Mouse (Mus musculus) limb, embryonic 14.5 days (tissue): Measurements from ENCODE around the gene Hmmr. TPM values are rescaled to one million over a fixed set of nuclear protein-coding genes. Genes with fewer than 3 reads are reported as not detected.

ENCODE experiments used
- ATAC-seq: fragments of 200-750 bp; cut with Nextera tagmentation; 2 replicates; pipeline ENCODE4 v1.8.0; 2017; ENCODE audit warnings: low read depth, moderate number of reproducible peaks, moderate TSS enrichment; ENCODE audit not compliant: low FRiP score
- DNase-seq: peaks from one replicate; pipeline ENCODE4 v3.0.0-alpha.2; 2015; ENCODE audit warnings: low spot score
- H3K27ac ChIP-seq: fragments of 300-500 bp; sonication (generic); replicated peaks from 2 replicates; pipeline ENCODE4 v1.5.1; 2014; ENCODE audit warnings: low read depth, mild to moderate bottlenecking, low read length, moderate library complexity, mixed read lengths
- H3K27me3 ChIP-seq: fragments of 300-500 bp; sonication (generic); 2 replicates; pipeline ENCODE4 v1.6.1; 2014; ENCODE audit warnings: low read length, mixed read lengths; ENCODE audit not compliant: control insufficient read depth, insufficient read depth
- H3K36me3 ChIP-seq: fragments of 300-500 bp; sonication (generic); 2 replicates; pipeline ENCODE4 v1.6.1; 2014; ENCODE audit warnings: mild to moderate bottlenecking, low read length, moderate library complexity, mixed read lengths; ENCODE audit not compliant: control insufficient read depth, insufficient read depth
- H3K4me1 ChIP-seq: fragments of 300-500 bp; sonication (generic); 2 replicates; pipeline ENCODE4 v1.6.1; 2014; ENCODE audit warnings: antibody characterized with exemption, low read length, mixed read lengths; ENCODE audit not compliant: control insufficient read depth, insufficient read depth
- H3K4me2 ChIP-seq: fragments of 300-500 bp; sonication (generic); replicated peaks from 2 replicates; pipeline ENCODE4 v1.6.1; 2014; ENCODE audit warnings: low read depth, mild to moderate bottlenecking, low read length, moderate library complexity; ENCODE audit not compliant: severe bottlenecking
- H3K4me3 ChIP-seq: fragments of 300-500 bp; sonication (generic); replicated peaks from 2 replicates; pipeline ENCODE4 v1.5.1; 2014; ENCODE audit warnings: low read length
- H3K9ac ChIP-seq: fragments of 300-500 bp; sonication (generic); 2 replicates; pipeline ENCODE4 v1.6.1; 2014; ENCODE audit warnings: mild to moderate bottlenecking, low read depth, low read length, moderate library complexity; ENCODE audit not compliant: severe bottlenecking
- H3K9me3 ChIP-seq: fragments of 300-500 bp; sonication (generic); 2 replicates; pipeline ENCODE4 v1.6.1; 2016; ENCODE audit warnings: low read length; ENCODE audit not compliant: control insufficient read depth
- POLR2A ChIP-seq: fragments of 200-500 bp; IDR thresholded peaks from 2 replicates; pipeline ENCODE4 v1.8.0; 2012; ENCODE audit warnings: inconsistent platforms, mild to moderate bottlenecking, moderate library complexity, borderline replicate concordance; ENCODE audit not compliant: insufficient read depth, insufficient read length; ENCODE audit errors: extremely low read depth
- WGBS: fragments of 180-500 bp; shearing (Covaris S2); extraction: QIAGEN DNeasy Blood & Tissue Kit; methylation state at CpG from one replicate; pipeline ENCODE4 v1.1.7; 2014; 5-methylcytosine and 5-hydroxymethylcytosine counted together
- polyA plus RNA-seq, 2 experiments: library from polyadenylated mRNA; depleted of rRNA in 1 of 2; stranded (reverse) in 1 of 2; unstranded in 1 of 2; fragments of >200 nt; fragmentation: Nextera tagmentation in 1 of 2; extraction: Ambion mirVana in 1 of 2; gene quantifications; 2 replicates each; pipeline versions ENCODE4 v1.2.1 to v1.2.3; 2012 to 2014

Hmmr gene
- polyA plus RNA-seq, 2 experiments = 26.4 to 34.0 TPM

DNA sequence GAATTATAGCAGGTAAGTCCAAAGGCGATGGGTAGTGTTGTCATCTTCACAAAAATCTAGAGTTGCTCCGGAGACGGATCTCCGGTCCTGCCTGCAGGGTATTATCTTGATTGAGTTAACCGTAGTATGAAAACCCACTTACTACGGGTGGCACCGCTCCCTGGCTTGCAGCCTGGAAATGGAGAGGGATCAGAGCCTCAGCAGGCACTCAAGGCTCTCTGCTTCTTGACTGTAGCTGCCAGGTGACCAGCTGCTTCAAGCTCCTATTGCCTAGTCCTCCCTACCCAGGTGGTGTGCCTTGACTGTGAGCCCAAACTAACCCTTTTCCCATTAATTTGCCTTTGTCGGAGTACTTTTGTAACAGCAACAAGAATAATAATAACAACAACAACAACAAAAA, 26.7 kb upstream of the Hmmr start:
- H3K4me2 ChIP-seq = no peak overlapping the region
- H3K9me3 ChIP-seq = no peaks in the 10 kb centered on the region
- no peak for TF ChIP-seq POLR2A
- no peaks in the 10 kb centered on the region for H3K36me3 ChIP-seq
- DNase-seq (no peak), ATAC-seq (no peak)
- WGBS = 74% methylated on average over 8 of the region's 8 CpGs
- H3K27ac ChIP-seq = no peak overlapping the region
- H3K27me3 ChIP-seq = no peaks in the 10 kb centered on the region
- H3K9ac ChIP-seq = no peak overlapping the region
- no peak overlapping the region for H3K4me3 ChIP-seq
- H3K4me1 ChIP-seq = 0 out of 2 replicates have a peak, but pooled peaks cover 4% of the 10 kb centered on the region

DNA sequence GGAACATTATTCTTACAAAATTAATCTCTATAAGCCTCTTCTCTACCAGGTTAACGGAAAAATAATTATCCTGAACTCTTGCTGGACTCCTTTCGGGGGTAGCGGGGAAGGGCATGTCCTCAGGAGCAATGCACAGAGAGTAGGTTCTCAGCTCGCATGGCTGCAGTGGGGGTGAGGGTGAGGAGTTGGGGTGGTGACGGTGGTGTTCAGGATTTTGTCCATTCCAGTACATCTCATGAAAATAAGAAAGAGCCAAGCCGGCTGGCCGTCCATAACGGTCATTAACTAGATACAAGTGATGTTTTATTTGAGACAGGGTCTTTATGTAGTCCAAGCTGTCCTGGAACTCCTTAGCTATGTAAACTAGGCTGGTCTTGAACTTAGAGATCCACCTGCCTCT, 22.7 kb upstream of the Hmmr start:
- no peak for TF ChIP-seq POLR2A
- Histone ChIP-seq H3K9ac (no peak overlapping the region), H3K4me2 (no peak overlapping the region), H3K36me3 (peaks cover 9% of the 10 kb centered on the region), H3K27me3 (no peaks in the 10 kb centered on the region), H3K4me3 (no peak overlapping the region), H3K4me1 (peaks cover 16% of the 10 kb centered on the region), H3K27ac (no peak overlapping the region), H3K9me3 (no peaks in the 10 kb centered on the region)
- DNase-seq = no peak
- no peak for ATAC-seq
- whole genome bisulfite sequencing = 87% methylated on average over 8 of the region's 8 CpGs

DNA sequence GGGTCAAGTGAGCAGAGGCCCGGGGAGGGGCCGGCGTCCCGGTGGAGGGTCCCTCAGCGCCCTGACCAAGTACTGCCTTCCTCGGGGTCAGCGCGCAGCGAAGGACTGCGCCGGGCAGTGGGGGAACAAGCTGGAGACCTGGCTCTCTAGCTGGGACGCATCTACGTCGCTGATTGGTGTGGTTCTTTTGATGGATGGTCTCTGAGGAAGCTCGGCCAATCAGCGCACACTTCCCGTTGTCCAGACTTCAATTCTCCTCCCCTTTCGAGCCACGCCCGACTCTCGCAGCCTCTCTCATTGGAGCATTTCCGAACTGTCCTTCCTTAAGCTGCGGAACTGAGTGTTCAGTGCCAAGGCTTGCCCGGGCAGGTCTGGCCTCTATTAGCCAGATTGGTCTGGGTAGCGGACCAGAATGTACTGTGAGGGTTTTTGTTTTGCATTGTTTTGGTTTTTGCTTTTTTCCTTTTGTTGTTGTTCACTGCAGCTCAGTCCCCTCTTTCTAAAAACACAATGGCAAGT, 21.9 kb upstream of the Hmmr start, which contains the start of gene Ccng1:
TSS of gene Ccng1 (minus strand) at position 203 of the 519 bp plus-strand sequence.
- peak within 1 kb of the TSS; percentile 69 for H3K4me3 ChIP-seq
- H3K4me1 ChIP-seq = peaks cover 16% of the 10 kb centered on the region
- under 1% methylated on average over 25 of the region's 25 CpGs for WGBS
- no peaks in the 10 kb centered on the region for H3K9me3 ChIP-seq
- H3K9ac ChIP-seq = peak within 1 kb of the TSS; percentile 77
- H3K27ac ChIP-seq = peak within 1 kb of the TSS; percentile 26
- H3K27me3 ChIP-seq = no peaks in the 10 kb centered on the region
- DNase-seq (peak; percentile 95), ATAC-seq (peak; percentile 99)
- peak within 1 kb of the TSS; percentile 73 for H3K4me2 ChIP-seq
- peak; percentile 84; the same call in 1 of the 2 replicates for TF ChIP-seq POLR2A
- H3K36me3 ChIP-seq = peaks cover 11% of the 10 kb centered on the region

GRCm38 (mm10) chr11:40754664-40755107, 21.5 kb upstream of the Hmmr start:
- TF ChIP-seq POLR2A = no peak

DNA sequence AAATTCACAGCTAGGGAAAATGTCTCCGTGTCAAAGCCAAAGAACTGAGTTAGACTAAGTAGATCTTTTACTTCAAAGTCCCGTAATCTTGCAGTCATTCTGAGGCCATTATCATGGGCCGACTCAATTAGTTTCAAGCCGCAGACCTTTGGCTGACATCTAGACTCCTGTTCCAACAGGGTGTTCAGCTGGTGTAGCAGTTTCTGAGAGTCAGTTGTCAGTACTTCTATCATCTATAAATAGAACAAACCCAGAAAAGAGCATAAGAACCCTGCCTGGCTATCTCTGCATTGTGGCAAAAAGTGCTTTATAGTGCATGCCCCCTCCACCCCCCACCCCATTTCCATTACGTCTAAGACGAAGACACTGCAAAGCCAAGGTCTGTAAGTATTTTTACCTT, 20.6 kb upstream of the Hmmr start:
- peaks cover 16% of the 10 kb centered on the region for H3K4me1 ChIP-seq
- H3K36me3 ChIP-seq = peaks cover 17% of the 10 kb centered on the region
- 61% methylated on average over 6 of the region's 6 CpGs for WGBS
- no peaks in the 10 kb centered on the region for H3K9me3 ChIP-seq
- H3K27ac ChIP-seq = no peak overlapping the region
- H3K9ac ChIP-seq = no peak overlapping the region
- no peaks in the 10 kb centered on the region for H3K27me3 ChIP-seq
- peak overlapping the region; percentile 73 for H3K4me2 ChIP-seq
- peak overlapping the region; percentile 69; the same call in 1 of the 2 replicates for H3K4me3 ChIP-seq
- no peak for TF ChIP-seq POLR2A
- no peak for DNase-seq
- no peak for ATAC-seq

More at GRCm38 (mm10) chr11:40754664-40755107, 21.5 kb upstream of the Hmmr start:
- peak; percentile 75; the same call in 1 of the 2 replicates for ATAC-seq
- DNase-seq = no peak
- H3K4me1 ChIP-seq = peaks cover 16% of the 10 kb centered on the region
- no peaks in the 10 kb centered on the region for H3K9me3 ChIP-seq
- H3K4me2 ChIP-seq = peak overlapping the region; percentile 73
- no peaks in the 10 kb centered on the region for H3K27me3 ChIP-seq
- WGBS = 2% methylated on average over 19 of the region's 19 CpGs
- peak overlapping the region; percentile 69 for H3K4me3 ChIP-seq
- peaks cover 14% of the 10 kb centered on the region for H3K36me3 ChIP-seq
- peak overlapping the region; percentile 77 for H3K9ac ChIP-seq
- H3K27ac ChIP-seq = peak overlapping the region; percentile 26; the same call in 1 of the 2 replicates
